Mouse (Mus musculus) fat pad, adult 2 months (tissue): ENCODE measurements around the gene Jph3.

ENCODE experiments used
- DNase-seq: peaks from one replicate; pipeline ENCODE4 v3.0.0-alpha.2; 2011; ENCODE audit warnings: low read depth, low spot score; ENCODE audit errors: extremely low read depth

The Jph3 gene

DNA sequence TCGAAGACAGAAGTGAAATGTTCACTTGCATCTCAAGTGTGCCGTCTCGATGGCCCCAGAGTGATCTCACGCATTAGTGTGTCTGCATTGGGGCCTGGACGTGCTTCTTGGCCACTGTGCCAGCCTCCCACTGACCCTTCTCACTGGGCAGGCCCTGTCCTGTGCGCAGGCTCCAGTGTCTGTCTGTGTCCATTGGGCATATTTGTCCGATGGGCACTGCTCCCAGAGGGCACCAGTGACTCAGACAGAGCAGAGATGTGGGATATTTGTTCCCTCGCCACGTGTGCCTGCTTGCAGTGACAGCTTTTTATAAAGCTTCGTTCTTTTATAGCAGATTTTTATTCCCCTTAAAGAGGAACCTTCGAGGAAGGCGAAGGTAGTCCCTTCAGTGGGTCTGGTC, 44.5 kb downstream of the Jph3 start:
- DNase-seq = no peak

DNA sequence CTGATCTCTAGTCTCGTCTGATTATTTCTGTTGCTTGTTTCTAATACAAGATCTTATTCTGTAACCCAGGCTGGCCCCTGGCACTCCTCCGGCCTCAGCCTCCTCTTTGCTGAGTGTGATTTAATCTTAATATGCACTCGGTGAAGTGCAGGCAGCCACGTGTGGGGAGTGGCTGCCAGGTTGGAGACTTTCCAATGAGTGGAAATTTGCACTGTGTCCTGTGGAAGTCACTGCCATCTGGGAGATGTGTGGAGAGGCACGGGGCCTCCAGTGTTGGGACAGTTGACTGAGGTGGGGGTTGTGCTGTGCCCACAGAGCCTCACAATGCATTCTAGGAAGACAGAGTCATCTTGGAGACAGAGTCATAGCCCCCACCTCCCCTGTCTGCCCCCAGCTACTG, 53.1 kb downstream of the Jph3 start:
- no peak for DNase-seq

DNA sequence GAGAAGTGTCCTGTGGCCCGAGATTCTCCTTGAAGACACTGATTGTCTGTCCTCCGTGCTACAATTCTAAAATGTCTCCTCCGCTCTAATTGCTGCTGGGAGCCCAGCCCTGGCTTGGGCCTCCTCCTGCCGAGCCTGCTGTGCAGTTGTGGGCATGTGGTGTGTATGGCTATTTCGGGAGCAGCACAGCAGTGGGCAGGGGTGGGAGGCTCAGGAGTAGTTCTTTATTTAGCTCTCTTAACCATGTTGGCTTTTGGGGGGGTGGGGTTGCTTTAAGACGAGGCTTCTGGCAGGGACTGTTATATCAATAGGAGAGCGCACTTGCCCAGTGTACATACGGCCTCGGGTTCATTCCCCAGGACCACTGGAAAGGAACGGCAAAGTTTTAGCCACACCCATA, 57.1 kb downstream of the Jph3 start:
- no peak for DNase-seq

DNA sequence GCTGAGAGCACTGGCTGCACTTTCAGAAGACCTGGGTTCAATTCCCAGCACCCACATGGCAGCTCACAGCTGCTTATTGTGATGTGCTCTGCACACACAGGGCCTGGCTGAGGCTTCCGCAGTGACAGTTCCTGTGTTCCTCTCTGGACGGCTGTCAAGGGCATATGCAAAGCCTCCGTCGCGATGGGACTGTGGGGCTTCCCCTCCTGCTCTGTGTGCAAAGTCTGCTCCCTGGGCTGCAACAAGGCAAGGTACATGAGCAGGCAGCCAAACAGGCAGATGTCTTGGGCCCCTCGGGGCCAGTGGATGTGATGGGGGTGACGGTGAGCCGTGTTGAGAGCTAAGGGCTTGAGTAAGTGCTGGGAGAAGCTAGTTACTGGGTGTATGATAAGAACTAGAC, 59.4 kb downstream of the Jph3 start:
- no peak for DNase-seq

DNA sequence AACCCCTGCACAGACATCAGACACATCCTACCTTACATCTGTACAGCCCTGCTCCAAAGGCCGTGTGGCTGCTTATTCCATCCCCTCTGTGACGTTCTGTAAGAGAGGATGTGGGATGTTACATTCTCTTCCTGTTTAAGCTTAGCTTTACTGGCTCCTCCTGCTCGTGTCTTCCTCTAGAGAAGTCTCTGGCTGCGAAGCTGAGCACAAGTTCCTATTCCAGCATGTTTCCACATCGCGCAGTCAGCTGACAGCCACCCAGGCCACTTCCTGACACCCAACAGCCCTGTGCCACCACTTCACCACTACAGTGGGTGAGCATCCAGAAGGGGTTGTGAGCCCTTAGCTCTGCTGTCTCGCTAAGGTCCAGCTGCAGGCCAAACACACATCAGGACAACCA, 62.7 kb downstream of the Jph3 start:
- no peak for DNase-seq

DNA sequence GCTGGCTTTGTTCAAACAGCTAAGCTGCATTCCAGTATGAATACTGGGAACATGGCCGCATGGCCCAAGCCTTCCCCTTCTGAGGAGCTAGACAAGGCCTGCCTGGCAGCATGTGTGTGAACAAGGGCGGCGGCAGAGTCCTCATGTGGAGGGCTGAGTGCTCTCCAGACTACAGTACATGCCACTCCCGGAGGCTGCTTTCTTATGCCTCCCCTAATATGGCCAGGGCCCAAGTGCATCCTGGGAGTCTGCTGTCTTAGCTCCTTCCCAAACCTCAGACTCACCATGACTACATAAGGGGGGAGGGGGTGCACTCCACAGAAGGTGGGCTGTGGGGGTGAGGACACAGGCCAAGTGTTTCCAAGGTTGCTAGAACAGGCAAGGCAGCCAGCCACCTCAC, 63.2 kb downstream of the Jph3 start:
- no peak for DNase-seq

DNA sequence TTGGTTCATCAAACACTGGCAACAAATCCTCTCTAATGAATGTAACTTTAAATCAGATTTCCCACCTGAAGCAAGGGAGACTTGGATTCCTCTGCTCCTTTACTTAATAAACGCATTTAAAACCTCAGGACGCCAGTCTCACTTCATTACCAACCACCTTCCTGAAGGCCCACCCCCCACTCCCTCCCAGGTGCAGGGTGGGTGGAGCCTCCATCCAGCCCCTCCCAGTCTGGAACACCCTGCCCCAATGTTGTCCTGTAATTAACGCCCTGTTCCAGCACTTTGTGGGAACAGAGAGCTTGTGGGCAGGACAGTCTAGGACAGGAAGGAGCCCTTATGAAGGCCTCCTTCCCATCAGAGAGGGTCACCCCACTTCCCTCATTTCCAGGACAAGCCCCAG, 64.7 kb downstream of the Jph3 start:
- DNase-seq = no peak

DNA sequence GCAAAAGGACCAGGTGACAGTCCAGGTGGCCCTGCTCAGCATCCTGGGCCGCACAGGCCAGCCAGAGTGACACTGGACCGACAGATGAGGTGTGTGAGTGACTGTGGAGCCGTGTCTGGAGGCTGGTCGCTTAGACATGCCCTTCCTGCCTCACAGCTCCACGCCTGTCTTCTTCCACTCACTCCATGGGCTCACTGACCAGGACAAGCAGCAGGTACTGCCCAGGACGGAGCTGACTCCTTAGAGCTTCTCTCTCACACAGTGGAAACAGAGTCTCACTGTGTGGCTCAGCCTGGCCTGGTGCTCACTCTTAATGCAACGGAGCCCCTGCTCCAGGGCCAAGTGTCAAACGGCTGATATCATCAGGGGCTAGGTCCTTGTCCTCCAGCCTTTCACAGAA, 66.0 kb downstream of the Jph3 start:
- DNase-seq = no peak

DNA sequence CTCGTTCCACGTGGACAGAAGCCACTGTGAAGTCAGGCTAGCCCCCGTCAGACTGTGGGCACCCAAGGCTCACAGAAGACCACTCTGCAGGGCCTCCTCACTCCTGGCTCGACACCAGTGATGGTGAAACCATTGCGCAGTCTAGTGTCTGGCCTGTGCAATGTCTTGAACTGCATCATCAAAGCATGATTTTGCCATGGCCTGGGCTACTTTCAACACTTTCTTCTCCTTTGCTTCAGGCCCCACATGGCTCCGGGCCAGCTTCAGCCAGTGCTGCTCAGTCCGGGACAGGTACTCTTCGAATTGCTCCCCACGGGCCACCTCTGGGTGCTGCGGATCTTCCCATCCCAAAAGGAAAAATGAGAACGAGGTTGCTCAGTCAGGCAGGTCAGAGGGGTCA, 67.0 kb downstream of the Jph3 start:
- no peak for DNase-seq

DNA sequence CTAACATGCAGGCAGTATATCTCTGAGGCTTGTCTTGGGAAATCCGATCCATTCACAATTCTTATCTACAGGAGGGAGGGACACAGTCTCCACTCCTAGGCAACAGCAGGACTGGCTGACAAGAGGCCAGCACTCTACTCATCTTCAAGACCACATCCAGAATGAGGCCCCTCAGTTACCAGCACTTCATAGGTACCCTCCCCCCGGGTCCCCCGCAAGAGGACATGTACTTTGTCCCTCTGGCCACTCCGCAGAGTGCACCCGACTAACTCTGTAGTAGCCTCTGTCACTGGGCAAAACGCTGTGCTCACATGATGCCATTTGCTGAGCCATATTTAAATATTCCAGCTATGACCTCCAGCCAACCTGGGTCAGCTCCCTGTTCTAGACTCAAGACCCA, 69.0 kb downstream of the Jph3 start:
- DNase-seq = no peak

DNA sequence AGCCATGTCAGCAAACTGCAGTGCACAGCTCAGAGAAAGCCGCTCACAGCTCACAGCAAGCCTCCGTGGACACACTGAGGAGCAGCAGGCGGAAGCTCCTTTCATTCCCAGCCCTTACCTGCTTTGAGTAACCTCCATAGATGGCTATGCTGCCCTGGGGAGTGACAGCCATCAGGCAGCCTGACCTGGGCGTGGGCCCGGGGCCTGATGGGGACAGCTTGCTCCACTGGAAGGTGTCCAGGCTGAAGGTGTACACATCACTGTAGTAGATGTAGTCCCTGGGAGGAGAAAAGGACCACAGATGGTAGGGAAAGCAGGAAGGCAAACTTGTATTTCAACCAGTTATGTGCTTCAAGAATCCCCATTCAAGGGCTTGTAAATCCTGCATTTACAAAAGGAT, 75.4 kb downstream of the Jph3 start:
- no peak for DNase-seq

DNA sequence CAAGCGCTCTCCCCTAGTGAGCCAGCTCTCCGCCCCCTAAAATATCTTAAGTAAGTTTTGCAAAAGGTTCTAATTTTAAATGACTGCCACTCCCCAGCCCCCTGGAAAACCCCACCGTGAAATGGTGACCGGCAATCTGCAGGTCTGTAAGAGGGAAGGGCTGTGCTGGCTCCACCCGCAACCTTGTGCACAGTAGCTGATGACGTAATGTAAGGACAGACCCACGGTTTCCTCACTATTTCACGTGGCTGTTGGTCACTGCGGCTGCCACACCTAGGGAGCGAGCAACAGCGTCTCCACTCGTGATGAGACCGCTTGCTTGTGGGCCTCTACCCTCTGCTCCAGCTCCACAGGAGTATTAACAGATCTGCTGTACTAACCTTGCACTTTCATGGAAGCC, 76.7 kb downstream of the Jph3 start:
- no peak for DNase-seq

DNA sequence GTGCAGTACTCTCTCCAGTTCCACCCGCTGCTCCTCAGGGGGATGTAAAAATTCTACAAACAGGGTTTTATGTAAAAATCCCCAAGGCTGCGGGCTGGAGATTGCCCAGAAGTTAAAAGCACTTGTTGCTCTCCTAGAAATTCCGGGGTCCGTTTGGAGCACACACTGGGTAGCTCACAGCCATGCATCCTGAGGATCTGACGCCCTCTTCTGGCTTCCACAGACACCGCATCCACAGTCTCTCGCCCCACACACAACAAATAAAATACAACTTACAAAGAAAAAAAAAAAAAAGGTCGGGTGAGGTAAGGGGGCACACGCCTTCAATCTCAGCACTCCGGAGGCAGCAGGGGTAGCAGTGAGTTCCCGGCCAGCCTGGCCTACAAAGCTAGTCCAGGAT, 78.6 kb downstream of the Jph3 start:
- no peak for DNase-seq

DNA sequence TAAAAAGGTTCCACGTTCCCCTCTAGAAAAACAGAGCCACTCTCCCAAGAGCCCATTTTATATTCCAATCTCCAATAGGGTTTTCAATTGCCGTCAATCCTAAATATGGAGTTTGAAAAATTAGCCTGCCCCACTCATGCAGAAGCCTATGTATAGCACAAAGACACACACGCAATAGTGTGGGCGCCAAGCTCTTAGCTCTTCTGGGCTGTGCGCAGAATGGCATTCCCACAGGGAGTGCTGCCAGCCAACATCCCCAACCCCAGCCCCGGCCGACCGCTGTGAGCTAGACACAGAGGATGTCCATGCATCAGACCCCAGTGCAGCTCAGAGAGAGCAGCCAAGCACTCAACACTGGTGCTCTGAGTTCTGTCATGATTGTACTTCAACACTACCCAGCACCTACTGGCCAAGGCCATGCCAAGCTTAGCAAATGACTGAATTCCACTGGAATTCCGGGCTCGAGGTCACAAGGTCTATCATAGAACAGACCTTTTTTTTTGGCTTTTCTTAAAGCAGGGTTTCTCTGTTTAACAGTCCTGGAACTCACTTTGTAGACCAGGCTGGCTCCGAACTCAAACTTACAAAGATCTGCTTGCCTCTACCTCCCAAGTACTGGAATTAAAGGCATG, 80.2 kb downstream of the Jph3 start:
- DNase-seq = no peak

DNA sequence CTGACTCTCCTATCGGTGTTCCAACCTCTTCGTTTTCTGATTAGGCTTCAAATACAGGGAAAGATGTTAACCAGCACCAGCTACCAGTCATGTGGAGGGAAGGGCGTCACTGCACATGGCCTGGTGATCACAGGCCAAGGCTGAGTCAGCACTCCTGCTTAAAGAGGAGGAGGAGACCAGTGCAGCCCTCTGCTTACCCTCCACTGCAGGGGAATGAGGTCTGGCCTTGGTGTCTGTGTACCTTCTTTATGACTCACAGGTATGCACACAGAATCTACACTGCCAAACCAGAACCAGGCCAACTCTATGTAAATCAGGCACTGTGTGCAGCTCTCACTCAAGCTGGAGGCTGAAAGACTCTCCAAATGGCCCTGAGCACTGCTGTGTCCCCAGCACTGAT, 82.1 kb downstream of the Jph3 start:
- DNase-seq = no peak

DNA sequence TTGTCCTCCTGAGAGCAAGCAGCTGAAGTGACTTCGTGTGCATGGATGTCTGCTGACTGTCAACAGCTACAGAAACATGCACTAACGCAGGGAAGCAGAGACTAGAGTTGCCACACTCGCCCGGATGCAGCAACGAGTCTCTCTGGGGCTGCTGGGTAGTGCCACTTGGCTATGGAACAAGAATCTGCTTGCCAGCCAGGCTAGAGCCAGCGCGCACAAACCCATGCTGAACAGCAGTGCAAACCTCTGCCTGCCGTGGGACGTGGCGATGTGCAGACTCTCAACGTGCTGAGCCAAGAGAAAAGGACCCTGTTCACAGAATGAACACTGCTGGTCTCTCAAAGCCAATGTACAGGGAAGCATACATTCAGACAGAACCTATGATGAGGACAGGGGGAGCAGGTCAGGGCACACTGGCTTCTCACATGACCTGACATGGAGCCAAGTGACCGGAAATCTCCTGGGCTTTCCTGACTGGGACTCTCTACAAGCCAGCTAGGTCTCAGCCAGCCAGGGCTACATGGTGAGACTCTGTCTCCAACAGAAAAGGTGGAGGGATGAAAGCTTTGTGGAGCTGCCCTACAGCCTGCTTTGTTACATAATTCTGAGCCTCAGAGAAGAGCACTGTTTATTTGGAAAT, 82.6 kb downstream of the Jph3 start:
- no peak for DNase-seq

DNA sequence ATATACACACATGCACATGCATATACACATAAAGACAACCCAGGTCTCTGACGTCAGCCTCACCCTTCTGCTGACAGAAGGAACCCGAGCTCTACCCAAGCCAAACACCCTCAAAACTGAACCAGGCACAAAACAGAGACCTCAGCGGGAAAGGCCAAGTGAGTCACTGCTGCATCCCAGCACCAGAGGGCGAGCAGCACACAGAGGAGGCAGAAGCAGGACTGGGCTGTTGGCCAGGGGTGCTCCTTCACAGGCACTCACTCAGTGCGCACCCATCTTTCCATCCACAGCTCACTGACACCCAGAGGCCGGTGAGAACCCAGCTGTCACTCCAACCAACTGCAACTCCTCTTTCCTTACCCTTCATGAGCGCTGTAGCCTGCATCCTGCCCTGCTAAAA, 88.8 kb downstream of the Jph3 start:
- no peak for DNase-seq

DNA sequence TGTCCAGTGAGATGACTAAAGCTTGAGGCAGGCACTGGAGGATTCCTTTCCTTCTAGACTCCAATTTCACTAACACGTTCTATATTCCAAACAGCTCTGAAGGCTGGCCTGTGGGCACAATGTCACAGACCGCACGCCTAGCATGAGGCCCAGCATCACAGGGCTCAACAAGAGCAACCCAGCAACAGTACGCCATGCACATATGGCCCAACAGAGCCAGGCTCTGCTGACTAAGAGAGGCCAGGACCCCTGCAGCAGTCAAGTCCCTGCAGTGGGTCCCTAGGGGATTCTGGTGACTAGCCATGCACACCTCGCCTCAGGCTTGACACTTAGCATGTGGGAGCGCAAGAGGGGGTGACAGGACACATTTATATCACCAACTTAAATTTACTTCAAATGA, 91.4 kb downstream of the Jph3 start:
- DNase-seq = no peak

DNA sequence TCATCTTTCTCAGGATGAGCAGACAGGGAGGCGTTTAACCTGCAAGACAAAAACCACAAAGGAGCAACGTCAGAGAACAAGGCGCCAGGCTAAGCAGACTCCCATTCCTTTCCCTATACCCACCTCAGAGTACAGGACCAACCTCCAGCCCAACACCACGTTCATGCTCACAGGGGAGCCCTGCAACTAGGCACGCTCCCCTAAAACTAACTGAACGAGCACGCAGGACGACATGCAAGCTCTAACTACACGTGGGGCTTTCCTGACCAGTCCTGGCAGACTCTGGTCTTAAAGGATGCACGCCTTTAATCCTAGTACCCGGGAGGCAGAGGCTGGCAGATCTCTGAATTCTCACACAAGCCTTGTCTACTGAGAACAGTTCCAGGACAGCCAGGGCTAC, 91.9 kb downstream of the Jph3 start:
- no peak for DNase-seq

DNA sequence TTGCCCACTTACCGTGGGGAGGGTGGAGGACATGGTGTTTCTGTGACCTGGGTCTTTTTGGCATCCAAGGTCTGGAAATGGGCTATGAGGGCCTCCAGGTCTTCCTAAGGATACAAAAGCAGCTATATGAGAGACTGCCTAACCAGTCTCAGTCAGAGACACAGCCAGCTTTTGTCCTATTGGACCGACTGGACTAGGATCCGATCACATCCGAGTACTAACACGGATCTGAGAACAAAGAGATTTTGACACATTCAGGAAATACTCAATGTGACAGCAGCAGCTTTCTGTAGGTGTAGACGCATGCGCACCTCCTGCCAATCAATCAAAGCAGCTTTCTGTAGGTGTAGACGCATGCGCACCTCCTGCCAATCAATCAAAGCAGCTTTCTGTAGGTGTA, 92.3 kb downstream of the Jph3 start:
- DNase-seq = no peak

DNA sequence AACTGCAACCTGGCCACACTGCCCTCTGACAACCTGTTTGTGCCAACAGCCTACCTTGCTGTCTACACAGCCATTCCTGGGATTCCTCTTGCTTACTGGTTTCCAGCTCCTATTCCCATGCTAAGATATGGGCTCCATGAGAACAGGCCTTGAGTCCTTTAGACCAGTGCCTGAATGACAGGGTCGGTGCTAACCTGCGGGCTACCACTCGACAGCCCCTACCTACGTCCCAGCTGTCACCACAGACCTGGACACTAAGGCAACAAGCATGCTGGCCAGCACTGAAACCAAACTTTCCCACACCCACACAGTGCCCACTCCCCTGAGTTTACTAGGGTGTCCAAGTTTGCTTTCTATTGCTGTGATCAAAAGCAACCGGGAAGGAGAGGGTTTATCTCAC, 98.3 kb downstream of the Jph3 start:
- DNase-seq = no peak

DNA sequence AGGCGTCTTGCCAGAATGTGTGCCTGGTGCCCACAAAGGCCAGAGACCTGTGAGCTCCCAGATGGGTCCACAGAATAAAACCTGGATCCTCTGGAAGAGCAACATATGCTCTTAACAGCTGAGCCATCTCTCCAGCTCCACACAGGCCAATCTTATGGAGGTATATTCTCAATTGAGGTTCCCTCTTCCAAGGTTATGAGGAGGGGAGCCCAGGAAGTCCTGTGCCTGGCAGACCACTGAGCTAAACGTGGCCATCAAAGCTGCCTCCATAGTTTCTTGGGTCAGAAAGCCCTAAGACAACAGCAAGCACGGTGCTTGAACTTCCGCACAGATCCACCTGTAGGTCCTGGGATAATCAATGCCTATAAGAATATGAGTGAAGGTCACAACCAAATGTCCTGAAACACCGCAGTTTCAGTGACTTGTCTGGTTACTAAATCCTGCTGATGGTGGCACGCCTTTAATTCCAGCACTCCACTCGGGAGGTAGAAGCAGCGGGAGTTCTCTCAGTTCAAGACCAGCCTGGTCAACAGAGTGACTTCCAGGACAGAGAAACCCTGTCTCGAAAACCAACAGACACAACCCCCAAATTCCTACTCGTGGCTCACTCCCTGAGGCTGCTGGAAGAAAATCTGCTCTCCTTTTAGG, 99.1 kb downstream of the Jph3 start:
- no peak for DNase-seq
